Mouse (Mus musculus) small intestine, adult 2 months (tissue): ENCODE data around the gene Ddah1.

Experiments used
- CTCF ChIP-seq: fragments of 200-500 bp; IDR thresholded peaks from 2 replicates; pipeline ENCODE4 v1.5.1; 2012; ENCODE audit warnings: low read depth, mild to moderate bottlenecking, control low read depth, inconsistent platforms, low read length, moderate library complexity, mixed read lengths; ENCODE audit not compliant: insufficient replicate concordance, insufficient read length; ENCODE audit errors: extremely low read depth
- POLR2A ChIP-seq: fragments of 200-500 bp; IDR thresholded peaks from 2 replicates; pipeline ENCODE4 v1.6.1; 2012; ENCODE audit warnings: low read depth, mild to moderate bottlenecking, control low read depth, inconsistent platforms, low read length, moderate library complexity

DNA sequence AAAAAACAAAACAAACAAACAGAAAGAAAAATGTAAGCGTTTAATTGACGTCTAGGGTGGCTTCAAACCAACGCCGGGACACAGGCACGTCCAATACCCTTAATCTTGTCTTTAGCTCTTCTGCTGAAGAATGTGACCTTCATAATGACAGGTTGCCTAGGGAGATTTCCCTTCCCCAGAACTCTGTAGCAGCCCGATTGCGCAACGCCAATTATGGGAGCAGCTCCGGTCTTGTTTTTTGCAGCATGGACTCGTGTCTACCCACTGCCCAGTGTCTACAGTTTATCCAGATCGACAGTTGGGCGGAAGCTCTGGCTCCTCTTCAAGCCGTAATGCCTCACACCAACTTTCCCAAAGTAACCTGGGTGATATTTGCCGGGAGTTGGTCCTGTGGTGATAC, 19.8 kb upstream of the Ddah1 start:
- no peak for TF ChIP-seq POLR2A
- TF ChIP-seq CTCF, result no peak
